Mouse (Mus musculus) liver, embryonic 12.5 days (tissue): ENCODE measurements around the gene Stard13. TPM values are rescaled to one million over a fixed set of nuclear protein-coding genes. Genes with fewer than 3 reads are reported as not detected.

Source experiments
- ATAC-seq: fragments of 200-750 bp; cut with Nextera tagmentation; 2 replicates; pipeline ENCODE4 v1.8.0; 2017; ENCODE audit warnings: moderate number of reproducible peaks, mild to moderate bottlenecking, moderate library complexity
- H3K27ac ChIP-seq: fragments of 300-500 bp; sonication (generic); 2 replicates; pipeline ENCODE4 v1.5.1; 2016; ENCODE audit warnings: mild to moderate bottlenecking
- H3K27me3 ChIP-seq: fragments of 300-500 bp; sonication (generic); replicated peaks from 2 replicates; pipeline ENCODE4 v1.6.1; 2016; ENCODE audit warnings: mild to moderate bottlenecking, moderate library complexity
- H3K36me3 ChIP-seq: fragments of 300-500 bp; sonication (generic); 2 replicates; pipeline ENCODE4 v1.6.1; 2016; ENCODE audit warnings: mild to moderate bottlenecking, moderate library complexity
- H3K4me1 ChIP-seq: fragments of 300-500 bp; sonication (generic); 2 replicates; pipeline ENCODE4 v1.6.1; 2016
- H3K4me2 ChIP-seq: fragments of 300-500 bp; sonication (generic); 2 replicates; pipeline ENCODE4 v1.6.1; 2016; ENCODE audit warnings: mild to moderate bottlenecking, moderate library complexity
- H3K4me3 ChIP-seq: fragments of 300-500 bp; sonication (generic); 2 replicates; pipeline ENCODE4 v1.5.1; 2016; ENCODE audit warnings: mild to moderate bottlenecking, moderate library complexity
- H3K9ac ChIP-seq: fragments of 300-500 bp; sonication (generic); 2 replicates; pipeline ENCODE4 v1.6.1; 2016; ENCODE audit warnings: mild to moderate bottlenecking, moderate library complexity
- H3K9me3 ChIP-seq: fragments of 300-500 bp; sonication (generic); replicated peaks from 2 replicates; pipeline ENCODE4 v1.6.1; 2016; ENCODE audit warnings: mild to moderate bottlenecking, moderate library complexity
- WGBS: fragments of 180-500 bp; shearing (Covaris S2); methylation state at CpG from one replicate; pipeline ENCODE4 v1.1.7; 2016; ENCODE audit not compliant: insufficient replicate concordance; 5-methylcytosine and 5-hydroxymethylcytosine counted together
- polyA plus RNA-seq: library from polyadenylated mRNA; unstranded; fragments of >200 nt; fragmentation: Nextera tagmentation; extraction: Ambion mirVana; gene quantifications from 2 replicates; pipeline ENCODE4 v1.2.1, GENCODE M21; 2016

The Stard13 gene
- polyA plus RNA-seq, 1 experiment from 2014 or later = 1.3 TPM

DNA sequence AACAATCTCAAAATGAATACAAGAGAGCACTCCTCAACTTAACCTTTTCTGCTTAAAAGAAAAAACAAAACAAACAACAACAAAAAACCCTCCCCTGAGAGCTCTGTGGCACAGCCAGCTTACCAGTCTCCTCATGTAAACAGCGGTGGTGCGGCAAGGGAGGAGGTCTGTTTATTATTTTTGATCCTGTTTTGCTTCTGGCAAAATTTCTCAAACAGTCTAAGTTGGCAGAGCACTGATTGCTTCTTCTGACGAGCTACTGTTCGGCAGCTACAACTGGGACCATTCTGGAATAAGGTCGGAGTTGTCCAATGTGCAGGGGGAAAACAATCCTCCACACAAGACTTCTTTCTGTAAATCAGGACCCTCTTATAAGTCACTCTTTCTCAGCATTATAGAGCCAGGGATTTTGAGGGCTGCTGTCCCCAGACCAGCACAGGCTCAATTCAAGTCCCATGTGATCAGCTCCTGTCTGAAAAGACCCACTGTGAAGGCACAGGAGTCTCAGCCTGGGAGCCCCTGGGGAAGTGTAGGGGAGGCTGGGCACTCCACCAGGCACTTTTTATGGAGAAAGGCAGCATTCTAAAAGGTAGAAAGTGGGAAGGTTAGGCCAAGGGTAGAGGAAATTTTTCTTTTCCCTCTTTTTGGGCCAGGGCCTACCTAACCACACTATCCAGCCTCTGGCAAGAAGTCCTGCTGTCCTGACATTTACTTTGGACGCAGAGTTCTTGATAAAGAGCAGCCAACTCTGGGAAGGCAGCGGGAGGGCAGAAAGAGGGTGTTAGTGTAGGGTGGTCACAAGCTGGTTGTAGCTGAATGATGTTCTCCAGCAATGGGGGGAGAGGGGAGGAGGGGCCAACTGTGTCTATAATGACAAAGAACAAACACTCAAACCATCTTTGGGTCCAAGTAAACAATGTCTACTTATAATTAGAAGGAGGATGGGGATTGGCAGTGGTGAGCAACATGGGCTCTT is 58.9 kb downstream of the Stard13 start:
- no peak overlapping the region for H3K27ac ChIP-seq

DNA sequence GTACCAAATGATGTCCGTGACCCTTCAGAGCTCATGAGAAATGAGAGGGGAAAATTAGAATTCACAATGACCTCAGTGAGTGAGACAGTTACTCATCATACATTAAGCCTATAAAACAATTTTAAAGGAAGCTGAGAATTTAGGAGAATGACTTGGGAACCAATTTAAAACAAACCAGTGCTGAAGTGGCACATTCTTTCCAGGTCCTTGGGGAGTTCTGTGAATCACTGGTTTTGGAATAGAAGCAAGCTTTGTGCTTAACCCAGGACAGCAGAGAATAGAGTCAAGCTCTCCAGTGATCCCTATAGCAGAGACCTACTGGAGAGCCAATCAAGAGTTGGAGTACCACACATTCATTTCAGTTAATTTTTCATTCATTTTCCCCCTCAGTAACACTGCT is 59.9 kb downstream of the Stard13 start:
- Histone ChIP-seq H3K36me3 (no peaks in the 10 kb centered on the region), H3K27ac (no peak overlapping the region), H3K4me1 (no peaks in the 10 kb centered on the region), H3K9ac (no peak overlapping the region), H3K9me3 (no peaks in the 10 kb centered on the region), H3K4me3 (no peak overlapping the region), H3K27me3 (no peaks in the 10 kb centered on the region), H3K4me2 (no peak overlapping the region)
- no peak for ATAC-seq
- whole genome bisulfite sequencing = 58% methylated on average over 1 of the region's 1 CpGs

More for the DNA sequence above, 58.9 kb downstream of the Stard13 start:
- Histone ChIP-seq H3K4me1 (no peaks in the 10 kb centered on the region), H3K27me3 (no peaks in the 10 kb centered on the region), H3K4me2 (no peak overlapping the region), H3K9ac (no peak overlapping the region), H3K36me3 (no peaks in the 10 kb centered on the region), H3K9me3 (no peaks in the 10 kb centered on the region), H3K4me3 (no peak overlapping the region)
- no peak for ATAC-seq
- WGBS = 64% methylated on average over 7 of the region's 7 CpGs

DNA sequence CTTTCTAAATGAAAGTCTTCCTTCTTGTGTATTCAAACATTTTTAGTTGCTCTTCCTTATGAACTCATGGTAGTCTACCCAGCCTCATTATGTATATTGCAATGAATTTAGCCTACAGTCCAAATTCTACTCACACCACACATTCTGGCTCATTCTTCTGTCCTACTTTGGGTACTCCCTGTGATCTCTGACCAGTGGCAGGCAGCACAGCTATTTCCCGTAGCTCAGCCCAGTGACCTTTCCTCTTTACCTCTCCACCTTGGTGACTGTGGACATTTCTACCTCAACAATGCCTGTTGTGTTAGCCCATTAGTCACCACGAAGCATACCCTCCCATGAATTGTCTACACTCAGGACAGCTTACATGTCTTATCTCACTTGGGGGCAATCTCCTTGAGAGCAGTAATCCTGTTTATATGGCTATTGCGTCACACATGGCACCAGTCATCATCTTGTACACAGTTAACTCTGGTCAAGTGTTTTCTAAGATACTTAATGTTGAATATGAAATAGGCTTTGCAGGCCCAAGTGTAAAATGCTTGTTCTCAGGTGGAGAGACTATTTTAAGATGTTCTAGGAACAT is 63.4 kb downstream of the Stard13 start:
- Histone ChIP-seq H3K27ac (no peak overlapping the region), H3K4me3 (no peak overlapping the region), H3K9me3 (no peaks in the 10 kb centered on the region), H3K4me1 (no peaks in the 10 kb centered on the region), H3K4me2 (no peak overlapping the region), H3K9ac (no peak overlapping the region), H3K27me3 (no peaks in the 10 kb centered on the region), H3K36me3 (no peaks in the 10 kb centered on the region)
- 46% methylated on average over 3 of the region's 3 CpGs for whole genome bisulfite sequencing
- ATAC-seq = peak; percentile 44; the same call in 1 of the 2 replicates

DNA sequence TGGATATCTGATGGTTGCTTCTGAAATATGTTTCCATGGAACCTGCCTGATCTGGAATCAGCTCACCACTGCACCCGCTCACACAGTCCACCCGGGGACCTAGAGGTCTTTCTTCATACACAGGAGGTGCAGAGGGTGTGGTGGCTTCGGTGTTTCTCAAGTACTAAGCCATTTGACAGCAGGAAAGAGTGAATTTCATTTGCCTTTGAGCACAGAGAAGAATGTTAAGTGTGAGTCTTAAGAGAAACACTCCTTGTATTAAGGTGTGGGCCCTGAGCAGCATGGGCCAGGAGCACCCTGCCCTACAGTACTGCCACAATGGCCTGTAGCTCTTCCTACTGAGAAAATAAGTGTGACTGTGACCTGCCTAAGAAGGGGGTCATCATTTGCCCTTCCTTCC is 65.4 kb downstream of the Stard13 start:
- Histone ChIP-seq H3K4me2 (no peak overlapping the region), H3K36me3 (no peaks in the 10 kb centered on the region), H3K27ac (no peak overlapping the region), H3K9ac (no peak overlapping the region), H3K4me1 (no peaks in the 10 kb centered on the region), H3K4me3 (no peak overlapping the region), H3K27me3 (no peaks in the 10 kb centered on the region), H3K9me3 (no peaks in the 10 kb centered on the region)
- 70% methylated on average over 3 of the region's 3 CpGs for WGBS
- no peak for ATAC-seq

DNA sequence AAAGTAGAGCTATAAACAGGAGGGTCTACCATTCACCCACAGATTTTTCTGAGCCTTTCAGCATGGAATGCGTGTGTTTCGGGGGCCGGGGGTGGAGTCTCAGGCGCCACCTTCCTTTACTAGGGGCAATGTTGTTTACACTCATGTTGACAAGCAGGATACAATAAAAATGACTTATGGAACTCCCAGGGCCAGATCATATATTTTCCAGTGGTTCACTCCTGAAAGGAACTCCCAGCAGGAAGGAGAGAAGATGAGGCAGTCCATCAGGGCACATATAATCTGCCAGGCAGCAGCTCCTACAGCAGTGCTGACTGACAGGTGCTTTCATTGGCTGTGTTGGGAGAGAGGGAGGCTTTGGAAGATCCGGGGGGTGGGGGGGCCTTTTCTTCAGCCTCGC is 66.0 kb downstream of the Stard13 start:
- H3K4me1 ChIP-seq = no peaks in the 10 kb centered on the region
- ATAC-seq = no peak
- H3K9ac ChIP-seq = no peak overlapping the region
- no peaks in the 10 kb centered on the region for H3K36me3 ChIP-seq
- H3K27ac ChIP-seq = no peak overlapping the region
- 68% methylated on average over 6 of the region's 6 CpGs for WGBS
- no peak overlapping the region for H3K4me3 ChIP-seq
- no peaks in the 10 kb centered on the region for H3K9me3 ChIP-seq
- H3K4me2 ChIP-seq = no peak overlapping the region
- H3K27me3 ChIP-seq = no peaks in the 10 kb centered on the region

DNA sequence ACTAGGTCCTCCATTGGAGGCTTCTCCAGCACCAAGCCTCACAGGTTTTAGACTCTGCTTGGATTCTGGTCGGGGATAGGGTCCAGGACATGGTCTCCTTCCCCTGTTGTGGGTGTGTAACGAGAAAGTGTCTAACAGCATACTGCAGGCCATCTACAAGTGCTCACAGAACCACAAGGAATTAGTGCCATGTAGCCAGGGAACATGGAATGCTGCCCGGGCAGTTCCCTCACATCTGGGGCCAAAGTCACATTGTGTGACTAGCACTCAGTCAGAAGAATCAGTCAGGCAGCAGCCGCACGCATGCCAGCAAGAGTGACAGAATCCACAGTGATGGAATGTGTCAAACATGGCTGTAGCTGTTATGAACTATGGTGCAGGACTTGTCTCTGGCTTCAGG is 67.4 kb downstream of the Stard13 start:
- Histone ChIP-seq H3K9me3 (no peaks in the 10 kb centered on the region), H3K9ac (no peak overlapping the region), H3K4me1 (no peaks in the 10 kb centered on the region), H3K4me3 (no peak overlapping the region), H3K4me2 (no peak overlapping the region), H3K27ac (no peak overlapping the region), H3K36me3 (no peaks in the 10 kb centered on the region), H3K27me3 (no peaks in the 10 kb centered on the region)
- WGBS = 67% methylated on average over 5 of the region's 5 CpGs
- no peak for ATAC-seq

DNA sequence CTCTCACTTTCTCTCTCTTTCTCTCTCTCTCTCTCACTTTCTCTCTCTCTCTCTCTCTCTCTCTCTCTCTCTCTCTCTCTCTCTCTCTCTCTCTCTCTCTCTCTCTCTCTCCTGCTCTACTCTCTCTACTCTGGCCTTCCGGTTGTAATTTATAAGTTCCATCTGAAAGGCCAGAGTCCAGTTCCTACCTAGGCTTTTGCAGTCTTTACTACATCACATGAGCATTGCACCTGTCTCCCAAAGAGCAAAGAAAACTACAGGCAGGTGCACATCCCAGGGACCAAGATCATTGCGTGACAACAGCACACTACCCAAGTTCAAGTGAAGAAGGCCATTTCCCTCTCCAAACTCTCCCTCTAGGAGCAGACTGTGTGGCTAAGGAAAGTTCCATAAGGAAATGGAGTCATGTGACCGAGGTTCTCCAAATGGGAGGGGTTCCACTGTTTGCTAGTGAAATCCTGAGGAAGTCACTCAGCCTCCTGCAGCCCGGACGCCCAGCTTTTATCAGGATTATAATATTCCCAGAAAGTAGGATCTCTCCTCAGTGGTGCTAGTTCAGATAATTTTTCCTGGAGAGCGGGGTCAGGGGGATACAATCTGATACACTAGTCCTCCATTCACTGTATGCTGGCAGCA is 68.1 kb downstream of the Stard13 start:
- 62% methylated on average over 6 of the region's 6 CpGs for WGBS
- no peaks in the 10 kb centered on the region for H3K4me1 ChIP-seq
- H3K27ac ChIP-seq = no peak overlapping the region
- ATAC-seq = no peak
- no peaks in the 10 kb centered on the region for H3K36me3 ChIP-seq
- no peaks in the 10 kb centered on the region for H3K9me3 ChIP-seq
- no peak overlapping the region for H3K4me3 ChIP-seq
- H3K9ac ChIP-seq = no peak overlapping the region
- no peaks in the 10 kb centered on the region for H3K27me3 ChIP-seq
- H3K4me2 ChIP-seq = no peak overlapping the region

DNA sequence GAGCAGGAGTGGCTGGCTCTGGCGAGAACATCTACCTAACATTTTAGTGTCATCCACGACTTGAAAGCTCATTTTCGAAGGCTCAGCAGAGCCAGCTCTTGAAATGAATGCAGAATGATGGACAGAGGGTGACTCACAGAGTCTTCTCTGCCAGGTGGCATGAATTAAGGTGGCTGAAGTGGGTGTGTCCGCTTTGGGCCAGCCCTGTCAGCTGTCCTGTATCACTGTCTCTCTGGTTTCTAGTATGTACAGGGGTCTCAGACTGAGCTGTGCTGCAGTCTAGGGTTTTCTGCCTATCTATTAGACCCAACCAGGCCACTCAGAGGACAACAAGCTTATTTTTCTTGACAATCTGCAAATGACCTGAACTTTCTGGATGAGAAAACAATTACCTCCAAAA is 68.8 kb downstream of the Stard13 start:
- Histone ChIP-seq H3K4me3 (no peak overlapping the region), H3K9me3 (no peaks in the 10 kb centered on the region), H3K9ac (no peak overlapping the region), H3K36me3 (no peaks in the 10 kb centered on the region), H3K4me2 (no peak overlapping the region), H3K27ac (no peak overlapping the region), H3K27me3 (no peaks in the 10 kb centered on the region), H3K4me1 (no peaks in the 10 kb centered on the region)
- no peak for ATAC-seq
- 68% methylated on average over 4 of the region's 4 CpGs for WGBS

DNA sequence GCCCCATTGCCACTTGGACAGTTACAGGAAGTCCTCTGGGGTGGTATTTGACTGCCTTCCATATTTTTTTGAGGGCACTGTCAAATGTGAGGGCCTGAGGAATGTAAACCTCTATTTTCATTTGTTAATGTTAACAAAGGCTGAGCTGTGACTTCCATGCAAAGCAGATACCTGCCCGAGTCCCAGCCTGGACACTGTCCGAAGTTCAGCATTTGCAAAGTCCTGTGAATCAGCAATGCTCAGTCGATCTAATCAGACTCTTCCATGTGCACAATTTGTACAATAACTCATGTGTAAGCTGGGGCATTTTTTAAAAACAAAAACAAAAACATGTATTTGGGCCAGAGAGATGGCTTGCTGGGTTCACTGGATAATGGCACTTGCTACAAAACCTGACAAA is 71.0 kb downstream of the Stard13 start:
- no peak overlapping the region for H3K4me3 ChIP-seq
- 77% methylated on average over 3 of the region's 3 CpGs for WGBS
- H3K9ac ChIP-seq = no peak overlapping the region
- H3K4me1 ChIP-seq = no peaks in the 10 kb centered on the region
- H3K4me2 ChIP-seq = no peak overlapping the region
- ATAC-seq = no peak
- no peaks in the 10 kb centered on the region for H3K27me3 ChIP-seq
- no peak overlapping the region for H3K27ac ChIP-seq
- H3K36me3 ChIP-seq = no peaks in the 10 kb centered on the region
- no peaks in the 10 kb centered on the region for H3K9me3 ChIP-seq

DNA sequence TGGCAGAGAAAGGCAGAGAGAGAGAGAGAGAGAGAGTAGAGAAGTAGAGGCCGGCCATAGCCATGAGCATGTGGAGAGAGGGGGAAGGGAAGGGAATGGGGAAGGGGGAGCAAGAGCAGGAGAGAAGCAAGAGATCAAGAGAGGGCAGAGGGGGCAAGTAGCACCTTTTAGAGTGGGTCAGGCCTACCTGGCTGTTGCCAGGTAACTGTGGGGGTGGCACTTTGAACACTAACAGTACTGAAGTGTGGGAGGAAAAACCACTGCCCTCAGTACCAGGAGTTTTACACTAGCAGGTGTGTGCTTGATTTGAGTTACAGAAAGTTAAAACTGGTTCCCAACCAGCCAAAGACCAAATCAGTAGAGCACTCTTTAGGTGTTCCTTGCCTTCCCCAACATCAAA is 78.4 kb downstream of the Stard13 start:
- H3K4me3 ChIP-seq = no peak overlapping the region
- 64% methylated on average over 1 of the region's 1 CpGs for WGBS
- H3K9me3 ChIP-seq = no peaks in the 10 kb centered on the region
- ATAC-seq = no peak
- no peak overlapping the region for H3K9ac ChIP-seq
- no peak overlapping the region for H3K4me2 ChIP-seq
- no peaks in the 10 kb centered on the region for H3K36me3 ChIP-seq
- H3K4me1 ChIP-seq = peaks cover 11% of the 10 kb centered on the region
- no peak overlapping the region for H3K27ac ChIP-seq
- no peaks in the 10 kb centered on the region for H3K27me3 ChIP-seq

DNA sequence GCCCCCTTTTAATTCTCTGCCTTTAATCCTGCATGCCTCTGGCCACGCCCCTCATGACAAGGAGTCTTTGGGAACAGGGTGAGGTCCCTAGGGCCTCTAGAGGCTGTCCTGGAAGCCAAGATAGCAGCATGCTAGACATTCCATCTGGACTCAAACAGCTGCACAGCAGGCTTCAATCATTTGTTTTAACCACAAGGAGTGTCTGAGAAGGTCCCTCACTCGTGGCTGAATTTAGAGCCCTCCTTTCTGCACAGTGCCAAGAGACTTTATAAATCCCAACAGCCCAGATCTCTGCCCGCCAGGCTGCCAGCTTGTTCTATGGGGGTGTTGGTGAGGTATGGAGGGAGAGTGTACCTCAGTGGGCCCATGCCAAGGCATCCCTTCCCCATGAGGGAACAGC is 78.9 kb downstream of the Stard13 start:
- H3K9ac ChIP-seq = no peak overlapping the region
- H3K27ac ChIP-seq = no peak overlapping the region
- WGBS = 34% methylated on average over 3 of the region's 3 CpGs
- peak; percentile 53; the same call in 1 of the 2 replicates for ATAC-seq
- no peaks in the 10 kb centered on the region for H3K36me3 ChIP-seq
- no peaks in the 10 kb centered on the region for H3K9me3 ChIP-seq
- H3K4me1 ChIP-seq = peaks cover 11% of the 10 kb centered on the region
- H3K4me3 ChIP-seq = no peak overlapping the region
- H3K27me3 ChIP-seq = no peaks in the 10 kb centered on the region
- no peak overlapping the region for H3K4me2 ChIP-seq

DNA sequence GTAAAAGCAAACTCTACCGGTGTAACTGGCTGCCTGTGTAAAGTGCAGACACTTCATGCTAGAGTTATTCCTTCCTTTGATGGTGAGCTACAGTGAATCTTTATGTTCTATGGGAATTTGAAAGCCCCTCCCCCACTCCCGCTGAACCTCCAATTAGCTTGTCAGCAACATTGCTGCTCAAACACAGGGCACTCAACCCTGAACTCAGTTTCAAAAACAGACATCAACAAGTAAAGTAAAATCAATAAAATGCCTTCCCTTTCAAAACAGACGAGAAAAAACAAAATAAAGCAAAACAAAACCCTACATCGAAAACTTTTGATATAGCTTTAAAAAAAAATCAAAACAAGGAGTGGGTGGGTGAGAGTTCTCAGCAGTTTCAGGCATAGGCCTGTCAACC is 79.6 kb downstream of the Stard13 start:
- WGBS = 67% methylated on average over 4 of the region's 4 CpGs
- no peaks in the 10 kb centered on the region for H3K36me3 ChIP-seq
- no peaks in the 10 kb centered on the region for H3K9me3 ChIP-seq
- no peak overlapping the region for H3K4me3 ChIP-seq
- H3K4me1 ChIP-seq = peaks cover 11% of the 10 kb centered on the region
- no peak overlapping the region for H3K4me2 ChIP-seq
- no peak overlapping the region for H3K27ac ChIP-seq
- H3K27me3 ChIP-seq = no peaks in the 10 kb centered on the region
- no peak overlapping the region for H3K9ac ChIP-seq
- no peak for ATAC-seq
